Mouse (Mus musculus) retina, postnatal 7 days (tissue): Measurements from ENCODE around the gene Il2rb.
A peak's percentile ranks its signal among the peaks of the same experiment; 100 is the strongest.

Experiments used
- DNase-seq: peaks from one replicate; pipeline ENCODE4 v3.0.0-alpha.2; 2012; ENCODE audit warnings: low read depth, low spot score

The Il2rb gene

DNA sequence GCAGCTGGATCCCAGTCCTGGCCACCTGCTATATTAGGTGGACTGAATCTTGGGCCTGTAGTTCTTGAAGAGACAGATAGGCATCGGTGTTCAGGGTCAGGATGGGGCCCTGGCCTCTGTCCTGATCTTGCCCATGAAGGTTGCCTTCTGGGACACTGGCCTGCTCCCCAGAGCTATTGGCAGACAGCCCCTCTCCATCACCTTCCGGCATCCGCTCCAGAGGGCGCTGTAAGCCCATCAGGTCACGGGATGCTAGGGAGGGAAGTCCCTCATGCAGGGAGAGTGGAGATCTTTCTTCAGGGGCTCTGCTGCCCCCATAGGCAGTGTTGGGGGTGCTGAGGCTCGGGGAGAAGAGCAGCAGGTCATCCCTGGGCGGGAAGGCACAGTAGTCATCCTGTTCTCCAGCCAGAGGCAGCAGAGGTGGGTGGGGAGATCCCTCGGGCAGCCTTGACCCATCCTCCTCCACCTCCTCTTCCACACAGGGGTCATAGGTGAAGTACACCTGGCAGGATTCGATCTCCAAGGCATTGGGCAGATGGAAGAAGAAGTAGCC, 13.5 kb downstream of the Il2rb start:
- no peak for DNase-seq

DNA sequence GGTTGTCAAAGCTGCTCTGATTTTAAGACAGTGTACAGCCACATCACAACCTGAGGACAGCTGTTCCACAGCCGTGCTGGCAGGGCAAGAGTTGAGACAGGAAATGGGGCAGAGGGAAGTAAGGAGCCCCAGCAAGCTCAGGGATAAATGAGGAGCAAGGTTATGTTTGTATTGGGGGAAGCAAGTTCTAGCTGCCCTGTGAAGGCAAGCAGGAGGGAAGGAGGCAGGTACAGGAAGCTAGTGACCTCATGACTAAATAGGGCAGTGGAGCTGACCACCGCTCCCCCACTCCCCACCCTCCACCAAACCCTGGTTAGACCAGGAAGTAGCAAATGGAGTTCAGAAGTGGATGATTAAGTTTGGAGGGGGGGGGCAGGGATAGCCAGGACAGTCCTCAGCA, 14.1 kb downstream of the Il2rb start:
- DNase-seq, result no peak

DNA sequence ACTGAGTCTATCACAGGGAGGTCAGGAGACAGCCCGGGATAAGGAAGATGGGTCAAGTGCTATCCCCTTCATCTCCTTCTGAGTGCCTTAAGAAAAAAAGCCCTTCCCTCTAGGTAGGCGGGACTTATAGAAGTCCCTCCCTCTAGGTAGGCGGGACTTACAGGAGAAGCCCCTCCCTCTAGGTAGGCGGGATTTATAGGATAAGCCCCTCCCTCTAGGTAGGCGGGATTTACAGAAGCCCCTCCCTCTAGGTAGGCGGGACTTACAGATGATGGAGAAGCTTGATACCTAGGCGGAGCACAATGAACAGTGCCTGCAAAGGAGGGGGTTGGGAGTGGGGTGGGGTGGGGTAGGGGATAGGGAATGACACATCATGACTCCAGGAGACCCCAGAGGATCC, 15.0 kb downstream of the Il2rb start:
- DNase-seq, result no peak

DNA sequence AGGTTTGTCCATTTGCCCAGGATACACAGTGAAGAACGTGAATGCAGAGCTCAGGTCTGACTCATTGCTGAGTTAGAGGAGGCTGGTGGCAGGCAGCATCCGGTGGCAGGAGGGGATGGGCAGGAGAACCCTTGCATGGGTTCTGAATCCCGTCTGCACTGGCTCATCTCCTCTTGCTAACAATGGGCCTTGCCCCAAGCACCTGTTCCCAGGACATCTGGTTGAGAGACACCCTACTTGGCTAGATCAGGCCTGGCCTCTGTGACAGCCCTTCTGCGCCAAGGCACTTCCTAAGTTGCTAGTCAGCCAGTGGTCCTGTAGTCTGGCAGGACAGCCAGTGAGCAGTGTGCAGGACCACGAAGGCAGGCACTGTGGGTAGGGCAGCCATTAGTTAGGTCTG, 15.6 kb downstream of the Il2rb start:
- DNase-seq, result no peak

DNA sequence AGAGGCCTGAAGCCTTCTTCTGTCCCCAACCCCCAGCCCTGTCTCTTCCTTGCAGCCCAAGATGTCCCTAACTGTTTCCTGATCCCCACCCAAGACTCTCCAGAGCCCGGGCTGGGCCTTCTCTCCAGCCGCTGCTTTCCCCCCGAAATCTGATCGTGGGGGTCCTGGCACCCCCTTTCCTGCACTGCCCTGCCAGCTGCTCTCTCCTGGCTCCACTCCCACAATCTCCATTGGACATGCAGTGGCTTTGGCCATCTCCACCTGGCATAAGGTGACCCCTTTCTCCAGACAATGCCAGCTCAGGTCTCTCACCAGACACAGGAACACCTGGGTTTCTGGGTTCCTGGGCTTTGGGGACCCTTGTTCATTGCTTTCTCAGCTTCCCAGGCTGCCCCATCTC, 17.0 kb downstream of the Il2rb start:
- no peak for DNase-seq

DNA sequence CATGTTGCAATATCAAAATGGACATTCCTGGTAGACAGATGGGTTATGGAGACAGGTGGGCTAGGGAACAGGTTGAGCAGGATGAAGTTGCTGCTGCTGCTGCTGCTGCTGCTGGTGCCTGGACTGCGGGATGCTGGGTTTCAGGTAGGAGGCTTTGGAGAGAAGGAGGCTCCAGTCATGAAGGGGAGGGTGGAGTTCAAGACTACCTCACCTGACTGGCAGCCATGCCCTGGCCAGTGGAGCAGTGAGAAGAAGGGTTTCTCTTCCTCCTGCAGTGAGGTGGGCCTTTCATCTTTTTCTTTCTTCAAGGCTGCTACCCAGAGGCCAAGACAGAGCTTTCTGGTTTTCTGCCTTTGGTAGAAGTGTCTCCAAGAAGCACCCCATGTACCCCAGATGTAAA, 18.2 kb downstream of the Il2rb start:
- DNase-seq, result no peak

DNA sequence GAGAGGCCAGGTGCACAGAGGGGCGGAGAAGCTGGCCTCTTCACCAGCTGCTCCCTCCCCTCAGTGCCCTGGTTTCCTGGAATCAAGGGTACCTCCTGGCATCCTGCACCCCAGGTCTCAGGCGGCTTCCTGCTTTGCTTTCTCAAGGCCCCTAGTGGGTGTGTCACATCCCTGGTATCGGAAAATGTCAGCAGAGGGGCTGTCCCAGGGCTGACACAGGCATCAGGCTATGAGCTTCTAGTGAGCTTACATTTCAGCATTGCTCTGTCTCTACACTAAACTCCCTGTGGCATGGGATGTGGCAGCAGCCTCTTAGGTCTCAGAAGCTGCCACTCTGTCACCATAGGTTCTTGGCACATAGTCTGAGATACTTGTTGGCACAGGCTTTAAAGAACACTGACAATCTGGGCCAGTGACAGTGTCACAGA, 19.5 kb downstream of the Il2rb start:
- no peak for DNase-seq

DNA sequence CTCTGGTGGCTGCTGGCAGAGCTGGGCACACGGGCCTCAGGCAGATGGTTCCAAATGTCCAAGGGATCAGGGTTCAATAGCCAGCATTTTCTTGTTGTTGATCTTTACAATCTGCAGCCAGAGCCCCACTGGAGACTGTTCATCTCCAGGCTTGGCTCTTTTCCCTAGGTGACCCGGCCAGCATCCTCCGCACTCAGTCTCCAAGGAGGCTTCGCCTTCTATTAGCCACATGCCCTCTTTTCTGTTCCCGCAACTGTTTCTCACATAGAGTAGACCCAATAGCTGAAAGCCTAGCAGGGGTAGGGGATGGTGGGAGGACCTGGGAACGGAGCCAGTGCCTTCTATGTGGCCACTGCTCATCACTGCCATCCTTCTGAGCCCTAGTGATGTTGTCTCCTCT, 21.6 kb downstream of the Il2rb start:
- DNase-seq, result no peak

DNA sequence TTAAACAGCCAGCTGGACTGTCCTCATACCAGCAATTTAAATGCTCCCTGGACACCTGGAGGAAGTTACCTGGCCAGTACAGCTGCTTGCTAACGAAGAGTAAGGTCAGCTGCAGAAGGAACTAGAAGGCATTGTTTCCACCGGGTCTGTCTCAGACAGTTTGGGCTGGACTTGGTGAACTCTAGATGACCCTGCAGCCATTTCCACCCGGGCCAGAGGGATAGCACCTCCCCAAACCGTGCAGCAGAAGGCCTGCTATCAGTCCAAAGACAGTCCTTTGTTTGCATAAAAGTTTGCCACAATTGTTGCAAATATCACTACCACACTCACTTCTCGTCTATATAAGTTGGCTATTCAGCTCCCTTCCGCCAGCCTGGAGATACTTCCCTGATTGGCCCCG, 23.2 kb downstream of the Il2rb start:
- DNase-seq, result no peak

DNA sequence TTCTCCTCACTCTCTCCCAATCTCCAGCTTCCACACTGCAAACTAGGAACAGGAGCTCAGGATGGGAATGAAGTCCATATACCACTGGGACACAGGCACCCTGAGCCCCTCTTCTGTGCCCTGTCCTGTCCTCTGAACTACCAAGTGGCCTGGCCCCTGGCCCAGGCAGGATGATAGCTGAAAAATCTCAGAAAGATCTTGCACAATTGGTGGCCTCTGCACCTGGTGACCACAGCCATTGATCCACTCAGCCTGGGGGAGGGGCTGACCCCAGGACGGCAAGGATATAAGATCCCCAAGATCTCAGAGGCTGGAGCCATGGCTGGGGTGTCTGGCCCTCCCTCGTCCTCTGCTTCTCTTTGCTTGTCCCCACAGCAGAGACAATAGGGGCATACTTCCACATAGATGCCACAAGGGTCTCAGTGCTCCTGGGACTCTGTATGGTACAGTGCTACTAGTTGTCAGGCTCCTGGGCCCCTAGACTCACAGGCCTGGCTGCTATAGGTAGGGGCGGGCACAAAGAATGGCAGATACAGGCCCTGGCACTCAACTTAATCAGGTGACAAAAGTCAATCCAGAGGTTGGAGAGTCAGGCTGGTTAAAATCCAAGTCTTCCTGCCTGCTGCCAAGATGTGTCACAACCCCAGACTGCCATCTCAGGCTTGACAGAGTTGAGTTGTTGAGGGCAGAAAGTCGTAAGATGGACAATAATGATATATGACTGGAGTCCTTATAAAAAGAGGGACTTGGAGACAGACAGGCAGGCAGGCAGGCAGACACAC, 24.4 kb downstream of the Il2rb start:
- no peak for DNase-seq

DNA sequence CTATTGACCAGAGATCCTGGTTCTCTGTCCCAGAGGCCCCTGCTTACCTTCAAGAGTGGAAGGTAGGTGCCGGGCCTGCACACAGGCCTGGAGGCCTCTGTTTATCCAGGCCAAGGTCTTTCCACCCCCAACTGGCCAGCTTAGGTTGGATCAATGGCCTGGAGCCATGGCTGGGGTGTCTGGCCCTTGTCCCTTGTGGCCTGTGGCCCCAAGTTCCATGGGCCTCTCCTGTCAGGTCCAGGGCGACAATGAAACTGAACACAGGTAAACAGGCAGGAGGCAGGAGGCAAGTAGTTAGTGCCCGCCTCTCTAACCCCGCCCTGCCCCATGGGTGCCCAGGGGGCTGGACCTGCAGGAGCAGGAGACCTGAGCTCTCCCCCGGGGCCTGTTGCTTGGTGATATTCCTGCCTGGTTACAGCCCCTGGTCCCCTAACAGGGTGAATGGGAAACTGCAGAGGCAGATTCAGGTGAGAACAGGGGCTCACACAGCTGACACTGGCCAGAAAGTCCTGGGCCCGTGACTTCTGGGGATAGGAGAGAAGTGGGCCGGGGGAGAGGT, 26.6 kb downstream of the Il2rb start, which contains the start of gene Tmprss6:
Gene Tmprss6 (minus strand): TSS at position 256 of the 559 bp plus-strand sequence.
- no peak for DNase-seq

DNA sequence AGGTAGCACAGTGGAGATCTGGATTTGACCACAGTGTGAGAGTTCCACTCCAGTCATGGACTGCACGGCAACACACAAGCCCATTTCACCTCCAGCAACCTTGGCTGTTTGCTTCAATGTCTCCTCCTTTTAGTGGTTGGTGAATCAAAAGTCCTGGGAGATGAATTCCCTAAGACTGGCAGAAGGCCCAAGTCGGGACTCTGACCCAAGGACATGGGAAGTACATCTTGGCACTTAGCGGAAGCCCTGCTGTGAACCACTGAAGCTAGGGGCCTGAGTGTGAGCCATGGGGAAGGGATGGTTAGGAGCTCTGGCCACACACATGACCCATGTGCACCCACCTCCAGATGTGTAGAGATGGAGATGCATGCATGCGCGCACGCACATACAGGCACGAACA, 27.5 kb downstream of the Il2rb start:
- DNase-seq, result no peak

DNA sequence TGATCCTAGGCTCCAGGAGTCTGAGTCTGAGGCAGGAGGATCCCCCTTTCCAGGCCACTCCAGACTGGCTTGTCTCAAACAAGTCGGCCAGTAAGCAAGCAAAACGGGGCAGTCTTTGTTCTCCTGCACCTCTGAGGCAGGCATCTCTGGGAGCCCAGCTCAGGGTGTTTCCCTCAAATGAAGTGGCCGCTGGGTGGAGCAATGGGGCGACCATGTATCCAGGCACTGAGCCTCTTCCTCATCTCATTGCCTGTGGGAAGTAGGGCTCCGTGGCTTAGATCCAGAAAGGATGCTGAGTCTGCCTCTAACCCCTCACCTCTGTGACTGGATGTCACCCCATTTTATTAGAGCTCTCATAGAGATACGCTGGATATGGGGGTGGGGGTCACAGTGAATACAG, 28.3 kb downstream of the Il2rb start:
- no peak for DNase-seq

DNA sequence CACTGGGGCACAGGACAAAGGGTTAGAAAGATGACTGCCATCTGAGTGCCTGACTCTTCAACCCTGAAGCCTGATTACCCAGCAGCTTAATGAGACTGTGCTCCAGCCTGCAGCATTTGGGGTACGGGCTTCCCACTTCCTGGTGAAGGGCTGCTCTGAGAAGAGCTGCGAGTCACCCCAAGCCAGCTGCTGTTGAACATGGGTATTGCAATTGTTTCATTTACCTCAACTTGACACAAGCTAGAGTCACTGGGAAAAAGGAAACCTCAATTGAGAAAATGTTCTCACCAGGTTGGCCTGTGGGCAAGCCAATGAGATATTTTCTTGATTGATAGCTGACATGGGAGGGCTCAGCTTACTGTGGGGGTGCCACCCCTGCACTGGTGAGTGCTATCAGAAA, 32.1 kb downstream of the Il2rb start:
- no peak for DNase-seq

DNA sequence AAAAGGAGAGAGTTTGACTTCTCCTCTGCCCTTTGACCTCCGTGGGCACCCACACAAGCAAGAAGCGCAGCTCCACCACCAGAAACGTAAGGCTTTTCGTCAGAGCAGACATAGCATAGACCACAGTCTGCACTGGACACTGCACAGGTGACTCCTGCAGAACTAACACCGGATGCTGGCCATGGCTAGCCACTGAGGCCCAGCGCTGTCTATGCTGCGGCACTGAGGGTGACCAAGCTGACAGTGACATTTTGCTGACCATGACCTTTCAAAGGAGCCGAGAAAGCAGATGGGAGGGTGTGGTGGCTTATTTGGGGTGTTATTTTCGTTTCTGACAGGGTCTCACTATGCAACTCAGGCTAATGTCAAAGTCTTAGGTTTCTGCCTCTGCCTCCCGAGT, 37.9 kb downstream of the Il2rb start:
- DNase-seq, result no peak

DNA sequence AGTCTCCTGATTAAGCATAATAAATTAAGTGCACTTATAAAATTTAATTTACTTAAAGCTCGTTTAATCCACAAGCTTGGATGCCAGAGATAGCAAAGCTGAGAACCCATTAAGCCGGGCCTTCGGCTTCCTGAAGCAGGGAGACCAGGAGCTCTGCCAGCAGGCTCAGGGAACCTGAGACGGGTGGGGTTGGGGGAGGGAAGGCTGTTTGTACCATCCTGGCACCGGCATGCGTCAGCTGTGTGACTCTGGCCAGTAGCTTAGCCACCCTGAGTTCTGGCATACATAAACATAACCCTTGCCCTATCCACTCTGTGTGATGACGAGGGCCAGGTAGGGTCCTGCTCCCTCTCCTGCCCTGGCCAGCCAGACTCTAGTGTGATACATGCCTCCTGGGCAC, 39.0 kb downstream of the Il2rb start:
- DNase-seq, result no peak

DNA sequence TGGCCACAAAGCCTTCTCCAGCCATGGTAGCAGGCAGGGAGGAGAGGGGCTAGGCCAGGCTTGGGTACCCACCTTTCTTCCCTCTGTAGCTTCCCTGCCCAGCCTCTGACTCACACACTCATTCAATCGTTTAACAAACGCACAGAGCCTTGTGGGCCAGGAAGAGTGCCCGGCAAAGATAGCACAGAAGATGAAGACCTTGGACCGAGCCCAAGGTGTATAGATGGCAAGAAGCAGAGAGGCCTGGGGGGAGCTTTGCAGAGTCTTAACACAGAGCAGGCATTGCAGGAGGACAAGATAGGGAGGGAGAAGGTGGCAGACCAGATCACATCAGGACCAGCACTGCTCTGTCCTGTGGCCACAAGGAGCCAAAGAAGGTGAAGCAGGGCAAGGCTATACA, 39.9 kb downstream of the Il2rb start:
- DNase-seq, result no peak

DNA sequence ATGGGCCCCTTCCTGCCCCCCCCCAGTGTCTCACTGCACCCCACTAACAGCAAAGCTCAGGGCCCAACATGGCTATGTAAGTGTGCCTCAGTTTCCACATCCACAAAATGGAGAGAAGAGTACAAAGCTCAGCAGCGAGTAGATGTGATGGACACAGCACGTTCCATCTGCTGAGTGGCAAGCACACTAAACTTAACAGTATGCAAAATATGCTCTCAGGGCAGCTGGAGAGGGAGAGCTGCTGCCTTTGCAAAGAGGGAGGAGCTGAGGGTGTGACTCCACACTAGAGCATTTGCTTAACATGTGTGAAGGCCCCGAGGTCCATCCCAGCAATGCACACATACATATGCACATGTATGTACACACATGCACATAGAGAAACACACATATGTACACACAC, 42.1 kb downstream of the Il2rb start:
- no peak for DNase-seq

DNA sequence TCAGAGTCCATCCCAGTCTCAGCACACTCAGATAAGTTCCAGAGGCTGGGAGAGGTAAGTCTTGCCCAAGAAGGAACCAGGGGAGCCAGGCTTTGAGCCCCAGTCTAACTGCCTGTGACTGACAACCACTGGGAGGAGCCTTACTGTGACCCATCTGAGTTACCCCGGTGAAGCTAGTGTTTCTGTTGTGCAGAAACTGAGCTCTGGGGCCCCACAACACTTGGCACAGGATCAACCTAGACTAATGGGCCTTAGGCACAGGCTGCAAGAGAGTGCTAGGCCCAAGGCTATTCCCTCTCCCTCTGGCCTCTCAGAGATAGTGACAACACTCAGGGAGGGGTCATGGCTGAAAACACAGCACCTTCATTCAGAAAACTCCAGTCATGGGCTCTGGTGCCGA, 43.9 kb downstream of the Il2rb start:
- DNase-seq, result no peak

DNA sequence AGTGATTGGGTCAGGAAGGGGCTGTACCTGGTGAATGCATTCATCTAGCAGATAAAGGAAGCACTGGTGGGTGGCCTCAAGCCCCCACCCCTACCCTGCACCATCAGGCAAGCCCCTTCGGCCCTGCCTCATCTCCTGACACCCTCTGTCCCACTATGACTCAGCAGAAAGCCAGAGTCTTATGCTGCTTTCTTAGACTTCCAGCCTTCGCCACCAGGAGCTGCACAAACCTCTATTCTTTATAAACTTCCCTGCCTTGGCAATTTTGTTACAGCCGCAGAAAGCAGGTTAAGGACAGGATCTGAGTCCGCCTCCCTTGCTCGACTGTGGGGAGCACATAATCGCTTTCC, 44.7 kb downstream of the Il2rb start:
- no peak for DNase-seq

DNA sequence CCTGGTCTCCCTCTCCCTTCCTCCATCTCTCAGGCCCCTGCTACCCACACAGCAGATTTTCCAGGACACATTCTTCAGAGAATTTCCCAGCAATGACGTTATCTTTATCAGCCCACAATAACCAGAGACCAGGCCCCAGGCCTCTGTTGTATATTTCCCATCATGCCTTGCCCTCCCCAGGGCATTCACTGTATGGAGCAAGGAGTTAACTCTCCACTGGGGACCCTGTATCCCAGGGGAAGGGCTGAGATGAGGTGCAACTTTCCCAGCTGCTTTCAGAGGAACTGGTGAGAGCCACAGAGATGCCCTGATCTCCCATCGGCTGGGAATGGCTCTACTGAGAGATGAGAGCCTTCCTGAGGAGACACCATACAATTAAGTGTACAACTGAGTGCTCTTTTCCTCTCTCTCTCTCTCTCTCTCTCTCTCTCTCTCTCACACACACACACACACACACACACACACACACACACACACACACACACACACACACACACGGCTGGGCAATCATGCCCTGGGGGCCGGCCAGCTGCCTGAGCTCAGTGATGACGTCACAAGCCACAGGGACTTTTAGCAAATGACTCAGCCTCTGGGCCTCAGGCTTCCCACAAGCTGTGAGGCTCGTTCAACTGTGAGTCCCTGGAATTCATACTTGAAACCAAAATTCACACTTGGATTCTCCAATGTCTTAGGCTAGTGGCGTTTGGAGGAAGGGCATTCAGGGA, 45.2 kb downstream of the Il2rb start:
- peak; percentile 34 for DNase-seq

DNA sequence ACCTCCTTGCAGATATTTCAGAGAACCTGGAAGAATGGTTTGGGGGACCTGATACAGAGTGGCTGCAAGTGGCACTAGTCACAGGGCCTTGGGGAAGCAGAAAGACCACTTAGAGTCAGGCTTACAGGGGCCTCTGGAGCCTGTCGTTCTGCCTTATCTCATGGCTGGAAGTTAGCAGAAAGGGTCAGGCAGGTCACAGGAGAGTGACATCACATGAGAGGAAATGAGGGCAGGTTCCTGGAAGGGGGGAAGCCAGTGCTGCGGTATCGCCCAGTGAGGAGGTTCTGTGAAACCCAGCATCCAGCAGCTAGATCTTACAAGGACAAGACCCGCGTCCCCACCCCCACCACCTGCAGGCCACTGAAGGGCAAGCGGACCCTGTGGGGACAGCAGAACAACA, 45.9 kb downstream of the Il2rb start:
- DNase-seq, result no peak
